Comparison of ENCODE assay signal across 19 mouse cellular contexts in the genomic region with DNA sequence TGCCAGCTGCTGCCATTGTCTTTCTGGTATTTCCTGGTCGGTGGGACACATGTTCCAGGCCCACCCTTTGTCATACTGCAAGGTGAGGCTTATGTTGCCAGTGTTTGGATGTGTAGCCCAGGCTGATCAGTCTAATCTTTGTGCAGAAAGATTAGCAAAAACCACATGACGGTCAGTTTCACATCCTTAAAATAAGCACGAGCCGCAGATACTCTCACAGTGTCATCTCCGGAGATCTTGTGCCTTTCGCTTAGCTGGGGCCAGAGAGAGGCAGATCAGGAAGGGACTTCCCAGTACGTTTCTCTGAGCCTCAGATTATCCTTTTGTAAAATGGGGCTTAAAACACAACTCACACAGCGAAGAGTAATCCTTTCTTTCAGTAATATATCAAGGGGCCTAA. TPM values are rescaled to one million over a fixed set of nuclear protein-coding genes. Genes with fewer than 3 reads are reported as not detected.
A peak's percentile ranks its signal among the peaks of the same experiment; 100 is the strongest.
DNase-seq lines count a peak whose midpoint lies in the region; ATAC-seq and TF ChIP-seq lines count a peak whose summit lies in the region.
"Had no signal": no experiment of that assay in that cellular context is flagged by ENCODE, and none has a peak within 500 bp of the region (broad histone marks: within the 10 kb centered on the region; RNA-seq: fewer than 3 reads in every experiment).

No protein-coding gene starts in this region.

- no peaks in the 10 kb centered on the region for H3K4me1 ChIP-seq in heart, embryonic 10.5 days
- peaks cover 8% of the 10 kb centered on the region for H3K4me1 ChIP-seq in spleen, adult 2 months (ENCODE audit: control insufficient read depth, insufficient read depth, insufficient read length)
- H3K4me1 ChIP-seq: embryonic facial prominence, embryonic 13.5 days had no signal

- no peak for TF ChIP-seq POLR2A in spleen, adult 2 months (IDR thresholded peaks at IDR 0.05; ENCODE audit: low read depth, low read length)

- no peaks in the 10 kb centered on the region for H3K9me3 ChIP-seq in heart, embryonic 10.5 days
- H3K9me3 ChIP-seq: embryonic facial prominence, embryonic 13.5 days; forebrain, embryonic 12.5 days; midbrain, embryonic 12.5 days had no signal

- peak; percentile 83 for ATAC-seq in megakaryocyte, adult 5-6 weeks (ENCODE audit: poor library complexity, severe bottlenecking)
- ATAC-seq: CD4-positive, CD25-positive, alpha-beta regulatory T cell, adult 4 months; inflammation-experienced regulatory T-cells, adult 6 months had no signal

- H3K27me3 ChIP-seq in heart, embryonic 10.5 days (ENCODE audit: insufficient read depth, poor library complexity, severe bottlenecking): no peaks in the 10 kb centered on the region
- no peaks in the 10 kb centered on the region for H3K27me3 ChIP-seq in spleen, adult 2 months (ENCODE audit: control insufficient read depth, insufficient read depth, low read length)
- H3K27me3 ChIP-seq: embryonic facial prominence, embryonic 13.5 days; forebrain, embryonic 12.5 days; midbrain, embryonic 12.5 days had no signal

- intact Hi-C loops in heart, postnatal 10 days (cut with DNase I): loop anchor here (5.0 kb wide), 1 partner anchor 36 kb away; no protein-coding TSS in a partner anchor

- H3K36me3 ChIP-seq in heart, embryonic 10.5 days: no peaks in the 10 kb centered on the region
- no peaks in the 10 kb centered on the region for H3K36me3 ChIP-seq in spleen, adult 2 months (ENCODE audit: control insufficient read depth, insufficient read depth, low read length)
- H3K36me3 ChIP-seq: embryonic facial prominence, embryonic 13.5 days; forebrain, embryonic 12.5 days; midbrain, embryonic 12.5 days had no signal

- 71% methylated on average over 8 of the region's 8 CpGs for WGBS in heart, embryonic 10.5 days
- WGBS in spleen, adult 2 months: 35% methylated on average over 8 of the region's 8 CpGs

- H3K4me3 ChIP-seq in heart, embryonic 10.5 days: no peak overlapping the region
- H3K4me3 ChIP-seq in spleen, adult 2 months (ENCODE audit: extremely low read depth, insufficient read depth, insufficient read length): no peak overlapping the region
- H3K4me3 ChIP-seq: embryonic facial prominence, embryonic 13.5 days; forebrain, embryonic 12.5 days; midbrain, embryonic 12.5 days had no signal

- no peak for TF ChIP-seq CTCF in spleen, adult 2 months (IDR thresholded peaks at IDR 0.05; ENCODE audit: extremely low read depth, insufficient read depth, insufficient read length, insufficient replicate concordance)

- H3K27ac ChIP-seq in heart, embryonic 10.5 days: no peak overlapping the region
- H3K27ac ChIP-seq in spleen, adult 2 months (ENCODE audit: insufficient read depth, low read length): peak overlapping the region; percentile 20; the same call in 1 of the 2 replicates
- H3K27ac ChIP-seq: embryonic facial prominence, embryonic 13.5 days; forebrain, embryonic 12.5 days; kidney, postnatal 0 days; midbrain, embryonic 12.5 days had no signal

- DNase-seq in heart, postnatal 10 days: peak; percentile 3 to 9
- no peak for DNase-seq in heart, embryonic 10.5 days (ENCODE audit: low spot score)
- peak; percentile 18 to 47 for DNase-seq in spleen, adult 2 months (ENCODE audit: low read depth in 1 of 2, low spot score in 2 of 2)
- no peak for DNase-seq in spleen, adult 12 weeks (ENCODE audit: low spot score)
- DNase-seq in right cerebral cortex, postnatal 14 days: no peak
- no peak for DNase-seq in neural tube, embryonic 10.5 days (ENCODE audit: extremely low spot score, low spot score)
- DNase-seq: cerebellum, adult 11 months; gastrocnemius, postnatal 25 days; layer of hippocampus, postnatal 36 days; left cerebral cortex, postnatal 4 days; right cerebral cortex, postnatal 4 days had no signal

RNA-seq across cellular contexts. Expression of gene Rgsl1, which starts 40.4 kb away (rescaled TPM):
- not detected for total RNA-seq in heart, postnatal 10 days (2021)
- polyA plus RNA-seq in heart, embryonic 10.5 days (2016; fragmentation: Nextera tagmentation; extraction: Ambion mirVana): not detected in 2 replicates
- polyA plus RNA-seq in spleen, adult 2 months (2012; rRNA removed): not detected in 2 replicates
- total RNA-seq in megakaryocyte, adult 5-6 weeks (2015): not detected in 2 replicates
- not detected in 2 replicates for total RNA-seq in megakaryocyte, adult 5-6 weeks (2017)
- total RNA-seq: gastrocnemius, postnatal 25 days; hematopoietic stem cell, adult 5-6 weeks had no signal
- polyA plus RNA-seq: kidney, postnatal 0 days; midbrain, embryonic 12.5 days had no signal

RNA-seq across cellular contexts. Expression of gene Rnasel, which starts 54.3 kb away (rescaled TPM):
- total RNA-seq in heart, postnatal 10 days (2021): 10 to 100 TPM; 12.5 to 15.4 TPM
- polyA plus RNA-seq in heart, embryonic 10.5 days (2016; fragmentation: Nextera tagmentation; extraction: Ambion mirVana): 4.4 and 6.8 TPM in 2 replicates
- polyA plus RNA-seq in spleen, adult 2 months (2012; rRNA removed): 5.1 and 7.0 TPM in 2 replicates
- 50.2 and 54.4 TPM in 2 replicates for total RNA-seq in megakaryocyte, adult 5-6 weeks (2015)
- total RNA-seq in megakaryocyte, adult 5-6 weeks (2017): 60.5 and 74.1 TPM in 2 replicates

Comparison
In these comparisons a context has a peak if more than half of its experiments do, and no peak if none do; other contexts are left out.
1. DNase-seq: peak in heart, postnatal 10 days (2 of 2) and spleen, adult 2 months (2 of 2); none in heart, embryonic 10.5 days (single experiment), spleen, adult 12 weeks (single experiment), right cerebral cortex, postnatal 14 days (single experiment) and neural tube, embryonic 10.5 days (single experiment).